Mouse (Mus musculus): ENCODE measurements around the gene Card19. TPM values are rescaled to one million over a fixed set of nuclear protein-coding genes. Genes with fewer than 3 reads are reported as not detected.
A peak's percentile ranks its signal among the peaks of the same experiment; 100 is the strongest.

Card19 gene
- polyA plus RNA-seq, 1 experiment from 2014 or later: 66.4 TPM

GRCm38 (mm10) chr13:49225159-49225558 lies 9.3 kb upstream of the Card19 start:
- 63% methylated on average over 3 of the region's 3 CpGs for WGBS
- Histone ChIP-seq H3K36me3 (no peaks in the 10 kb centered on the region), H3K4me2 (no peak overlapping the region), H3K27me3 (peaks cover 7% of the 10 kb centered on the region; the same call in 1 of the 2 replicates), H3K4me1 (peaks cover 6% of the 10 kb centered on the region), H3K9ac (no peak overlapping the region), H3K9me3 (0 out of 2 replicates have a peak, but pooled peaks cover 3% of the 10 kb centered on the region), H3K4me3 (no peak overlapping the region), H3K27ac (no peak overlapping the region)
- no peak for ATAC-seq (ENCODE audit: insufficient number of reproducible peaks, insufficient read depth, low FRiP score, low TSS enrichment, low read depth)

GRCm38 (mm10) chr13:49224729-49225128 lies 8.9 kb upstream of the Card19 start:
- WGBS: 30% methylated on average over 6 of the region's 6 CpGs
- H3K4me2 ChIP-seq: peak overlapping the region; percentile 14; the same call in 1 of the 2 replicates

GRCm38 (mm10) chr13:49224314-49224713 lies 8.5 kb upstream of the Card19 start:
- Histone ChIP-seq H3K27me3 (peaks cover 7% of the 10 kb centered on the region; the same call in 1 of the 2 replicates), H3K36me3 (no peaks in the 10 kb centered on the region), H3K9me3 (0 out of 2 replicates have a peak, but pooled peaks cover 3% of the 10 kb centered on the region), H3K4me3 (no peak overlapping the region), H3K4me2 (peak overlapping the region; percentile 14; the same call in 1 of the 2 replicates), H3K27ac (no peak overlapping the region), H3K9ac (no peak overlapping the region), H3K4me1 (peaks cover 6% of the 10 kb centered on the region)
- WGBS: 16% methylated on average over 10 of the region's 10 CpGs
- ATAC-seq (ENCODE audit: insufficient number of reproducible peaks, insufficient read depth, low FRiP score, low TSS enrichment, low read depth): 0 out of 2 replicates have a peak, but pooled peaks have one; percentile 32

More at GRCm38 (mm10) chr13:49224729-49225128, 8.9 kb upstream of the Card19 start:
- H3K4me3 ChIP-seq: no peak overlapping the region
- no peak overlapping the region for H3K27ac ChIP-seq
- H3K27me3 ChIP-seq: peaks cover 7% of the 10 kb centered on the region; the same call in 1 of the 2 replicates
- ATAC-seq (ENCODE audit: insufficient number of reproducible peaks, insufficient read depth, low FRiP score, low TSS enrichment, low read depth): no peak
- H3K9me3 ChIP-seq: 0 out of 2 replicates have a peak, but pooled peaks cover 3% of the 10 kb centered on the region
- H3K4me1 ChIP-seq: peaks cover 6% of the 10 kb centered on the region
- H3K9ac ChIP-seq: no peak overlapping the region
- no peaks in the 10 kb centered on the region for H3K36me3 ChIP-seq

- ATAC-seq (ENCODE audit: insufficient number of reproducible peaks, insufficient read depth, low FRiP score, low TSS enrichment, low read depth): no peak
- H3K36me3 ChIP-seq: no peaks in the 10 kb centered on the region
- H3K9me3 ChIP-seq: 0 out of 2 replicates have a peak, but pooled peaks cover 3% of the 10 kb centered on the region
- H3K9ac ChIP-seq: no peak overlapping the region
- no peak overlapping the region for H3K4me2 ChIP-seq
- no peak overlapping the region for H3K4me3 ChIP-seq
- H3K27me3 ChIP-seq: peaks cover 7% of the 10 kb centered on the region; the same call in 1 of the 2 replicates
- no peak overlapping the region for H3K27ac ChIP-seq
- peaks cover 20% of the 10 kb centered on the region for H3K4me1 ChIP-seq
- 19% methylated on average over 5 of the region's 5 CpGs for WGBS
These were observed 5.1 kb upstream of the Card19 start for GRCm38 (mm10) chr13:49220912-49221311.

DNA sequence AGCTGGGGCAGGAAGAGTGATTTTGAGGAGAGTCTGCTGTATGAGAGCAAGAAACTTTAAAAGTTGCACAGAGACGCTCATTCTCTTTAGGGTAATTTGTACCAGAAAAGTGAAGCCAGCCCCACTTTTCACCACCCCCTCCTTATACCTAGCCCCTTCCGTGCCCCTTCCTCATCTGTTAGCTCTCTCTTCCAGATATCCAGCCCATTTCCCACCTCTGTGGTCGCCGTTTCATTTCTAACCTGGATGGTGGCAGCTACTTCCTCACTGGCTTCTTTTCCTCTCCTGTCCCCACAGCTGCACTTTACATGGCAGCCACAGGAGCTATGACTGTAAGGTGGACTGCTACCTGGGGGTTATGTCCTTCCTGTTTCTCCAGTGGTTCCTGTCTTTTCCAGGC lies 3.5 kb upstream of the Card19 start:
- H3K4me3 ChIP-seq: no peak overlapping the region
- H3K27me3 ChIP-seq: 0 out of 2 replicates have a peak, but pooled peaks cover 3% of the 10 kb centered on the region
- H3K9ac ChIP-seq: no peak overlapping the region
- 83% methylated on average over 4 of the region's 4 CpGs for WGBS
- 0 out of 2 replicates have a peak, but pooled peaks cover 3% of the 10 kb centered on the region for H3K9me3 ChIP-seq
- no peak overlapping the region for H3K4me2 ChIP-seq
- H3K4me1 ChIP-seq: peaks cover 30% of the 10 kb centered on the region
- ATAC-seq (ENCODE audit: insufficient number of reproducible peaks, insufficient read depth, low FRiP score, low TSS enrichment, low read depth): no peak
- no peaks in the 10 kb centered on the region for H3K36me3 ChIP-seq
- no peak overlapping the region for H3K27ac ChIP-seq

- no peak overlapping the region for H3K27ac ChIP-seq
- H3K4me1 ChIP-seq: peaks cover 32% of the 10 kb centered on the region
- H3K9me3 ChIP-seq: 0 out of 2 replicates have a peak, but pooled peaks cover 3% of the 10 kb centered on the region
- ATAC-seq (ENCODE audit: insufficient number of reproducible peaks, insufficient read depth, low FRiP score, low TSS enrichment, low read depth): no peak
- 0 out of 2 replicates have a peak, but pooled peaks cover 3% of the 10 kb centered on the region for H3K27me3 ChIP-seq
- no peak overlapping the region for H3K4me2 ChIP-seq
- H3K4me3 ChIP-seq: no peak overlapping the region
- no peak overlapping the region for H3K9ac ChIP-seq
- no peaks in the 10 kb centered on the region for H3K36me3 ChIP-seq
- 56% methylated on average over 3 of the region's 3 CpGs for WGBS
These were observed 2.8 kb upstream of the Card19 start for GRCm38 (mm10) chr13:49218651-49219050.

DNA sequence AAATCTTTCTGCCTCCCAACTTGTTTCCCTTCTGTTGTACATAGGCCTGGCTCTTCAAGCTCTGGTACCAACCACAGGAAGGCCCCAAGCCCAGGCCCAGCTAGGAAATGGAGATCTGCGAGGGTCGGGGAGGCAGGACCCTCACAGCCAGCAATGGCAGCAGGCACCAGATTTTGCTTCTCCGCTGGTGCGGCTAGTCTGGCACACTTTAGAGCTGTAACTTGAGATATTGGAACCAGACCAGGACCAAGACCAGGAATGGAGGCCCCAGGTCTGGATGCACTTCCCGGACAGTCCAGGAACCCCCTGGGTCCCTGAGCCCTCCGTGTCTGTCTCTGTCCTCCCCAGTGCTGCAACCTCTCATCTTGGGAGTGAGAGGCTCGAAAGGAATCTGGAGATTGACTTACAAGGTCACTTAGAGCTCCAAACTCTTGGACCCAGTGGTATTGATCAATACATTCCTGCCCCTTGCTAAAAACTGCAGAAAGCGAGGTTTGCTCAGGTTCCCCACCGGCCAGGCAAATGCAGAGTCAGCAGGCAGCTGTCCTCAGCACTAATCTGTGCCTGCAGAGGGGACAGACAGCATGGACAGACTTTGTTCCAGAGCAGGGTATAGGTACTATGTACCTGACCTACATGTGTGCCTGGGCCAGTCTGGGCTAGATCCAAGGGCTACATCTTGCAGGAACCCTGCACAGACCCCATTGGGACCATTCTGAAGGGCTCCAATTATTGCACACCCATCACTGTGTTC lies 1.1 kb upstream of the Card19 start:
- 31% methylated on average over 9 of the region's 9 CpGs for WGBS
- Histone ChIP-seq H3K4me1 (peaks cover 44% of the 10 kb centered on the region), H3K9ac (peak overlapping the region; percentile 78; the same call in 1 of the 2 replicates), H3K9me3 (0 out of 2 replicates have a peak, but pooled peaks cover 3% of the 10 kb centered on the region), H3K27ac (peak overlapping the region; percentile 78; the same call in 1 of the 2 replicates), H3K27me3 (0 out of 2 replicates have a peak, but pooled peaks cover 3% of the 10 kb centered on the region), H3K4me3 (peak overlapping the region; percentile 64), H3K4me2 (peak overlapping the region; percentile 78), H3K36me3 (no peaks in the 10 kb centered on the region)
- ATAC-seq (ENCODE audit: insufficient number of reproducible peaks, insufficient read depth, low FRiP score, low TSS enrichment, low read depth): no peak

DNA sequence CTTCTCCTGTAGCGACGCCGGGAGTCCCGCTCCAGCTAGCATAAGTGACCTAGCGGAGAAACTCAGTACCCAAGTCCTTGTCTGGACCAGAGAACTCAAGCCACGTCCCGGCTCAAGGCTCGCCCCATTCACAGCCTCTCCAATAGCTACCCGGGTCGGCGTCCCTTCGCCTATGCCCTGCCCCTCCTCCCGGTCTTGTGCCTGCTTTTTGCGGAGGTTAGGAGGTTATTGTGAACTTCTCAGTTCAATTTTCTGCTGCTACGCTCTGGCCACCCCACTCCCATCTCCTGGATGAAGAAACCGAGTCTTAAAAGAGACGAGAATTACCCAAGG lies 349 bp upstream of the Card19 start:
- 3% methylated on average over 17 of the region's 17 CpGs for WGBS
- H3K4me3 ChIP-seq: peak overlapping the region; percentile 64
- no peaks in the 10 kb centered on the region for H3K36me3 ChIP-seq
- peak; percentile 48; the same call in 1 of the 2 replicates for ATAC-seq (ENCODE audit: insufficient number of reproducible peaks, insufficient read depth, low FRiP score, low TSS enrichment, low read depth)
- peaks cover 52% of the 10 kb centered on the region for H3K4me1 ChIP-seq
- peak overlapping the region; percentile 78 for H3K27ac ChIP-seq
- peak overlapping the region; percentile 78 for H3K9ac ChIP-seq
- peak overlapping the region; percentile 78 for H3K4me2 ChIP-seq
- 0 out of 2 replicates have a peak, but pooled peaks cover 3% of the 10 kb centered on the region for H3K27me3 ChIP-seq
- H3K9me3 ChIP-seq: 0 out of 2 replicates have a peak, but pooled peaks cover 3% of the 10 kb centered on the region

DNA sequence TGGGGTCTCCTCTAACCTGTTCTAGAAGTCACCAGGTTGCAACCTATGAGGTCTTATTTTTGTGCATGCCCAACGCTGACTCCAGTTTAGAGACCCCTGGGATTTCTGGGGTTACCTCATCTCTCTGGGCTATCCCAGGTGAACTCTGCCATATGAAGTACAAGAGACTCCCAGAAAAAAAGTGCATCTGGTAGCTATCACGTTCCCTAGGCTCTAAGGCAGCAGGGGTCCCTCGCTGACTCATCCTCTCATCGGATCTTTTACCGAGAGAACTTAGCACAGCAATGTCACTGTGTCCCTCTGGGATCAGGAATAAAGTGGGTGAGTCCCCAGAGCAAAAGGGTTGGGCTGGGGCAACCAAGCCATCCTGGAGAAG lies 721 bp downstream of the Card19 start:
- H3K9ac ChIP-seq: peak overlapping the region; percentile 78
- ATAC-seq (ENCODE audit: insufficient number of reproducible peaks, insufficient read depth, low FRiP score, low TSS enrichment, low read depth): no peak; the same call in 1 of the 2 replicates
- H3K4me3 ChIP-seq: peak overlapping the region; percentile 64
- H3K27ac ChIP-seq: peak overlapping the region; percentile 78; the same call in 1 of the 2 replicates
- H3K9me3 ChIP-seq: no peaks in the 10 kb centered on the region
- H3K4me2 ChIP-seq: peak overlapping the region; percentile 78
- 6% methylated on average over 5 of the region's 5 CpGs for WGBS
- no peaks in the 10 kb centered on the region for H3K36me3 ChIP-seq
- H3K4me1 ChIP-seq: peaks cover 54% of the 10 kb centered on the region
- 0 out of 2 replicates have a peak, but pooled peaks cover 3% of the 10 kb centered on the region for H3K27me3 ChIP-seq

- Histone ChIP-seq H3K27ac (no peak overlapping the region), H3K4me2 (peak overlapping the region; percentile 78), H3K36me3 (no peaks in the 10 kb centered on the region), H3K9ac (peak overlapping the region; percentile 78; the same call in 1 of the 2 replicates), H3K27me3 (0 out of 2 replicates have a peak, but pooled peaks cover 3% of the 10 kb centered on the region), H3K9me3 (no peaks in the 10 kb centered on the region), H3K4me3 (peak overlapping the region; percentile 64; the same call in 1 of the 2 replicates), H3K4me1 (peaks cover 55% of the 10 kb centered on the region)
- ATAC-seq (ENCODE audit: insufficient number of reproducible peaks, insufficient read depth, low FRiP score, low TSS enrichment, low read depth): no peak
- WGBS: 82% methylated on average over 3 of the region's 3 CpGs
These were observed 1.4 kb downstream of the Card19 start for GRCm38 (mm10) chr13:49214454-49214853.

GRCm38 (mm10) chr13:49213531-49213932 lies 2.3 kb downstream of the Card19 start:
- Histone ChIP-seq H3K27me3 (no peaks in the 10 kb centered on the region), H3K9ac (peak overlapping the region; percentile 44), H3K36me3 (no peaks in the 10 kb centered on the region), H3K9me3 (no peaks in the 10 kb centered on the region), H3K27ac (no peak overlapping the region), H3K4me1 (peaks cover 61% of the 10 kb centered on the region), H3K4me2 (0 out of 2 replicates have a peak overlapping the region, but pooled peaks have one; percentile 78), H3K4me3 (no peak overlapping the region)
- WGBS: 63% methylated on average over 4 of the region's 4 CpGs
- ATAC-seq (ENCODE audit: insufficient number of reproducible peaks, insufficient read depth, low FRiP score, low TSS enrichment, low read depth): no peak

All from embryonic facial prominence, embryonic 13.5 days (tissue).